Mouse (Mus musculus): ENCODE data around the gene Notch2. TPM values are rescaled to one million over a fixed set of nuclear protein-coding genes. Genes with fewer than 3 reads are reported as not detected.

Notch2 gene
- polyA plus RNA-seq, 1 experiment from 2014 or later: 10.6 TPM

DNA sequence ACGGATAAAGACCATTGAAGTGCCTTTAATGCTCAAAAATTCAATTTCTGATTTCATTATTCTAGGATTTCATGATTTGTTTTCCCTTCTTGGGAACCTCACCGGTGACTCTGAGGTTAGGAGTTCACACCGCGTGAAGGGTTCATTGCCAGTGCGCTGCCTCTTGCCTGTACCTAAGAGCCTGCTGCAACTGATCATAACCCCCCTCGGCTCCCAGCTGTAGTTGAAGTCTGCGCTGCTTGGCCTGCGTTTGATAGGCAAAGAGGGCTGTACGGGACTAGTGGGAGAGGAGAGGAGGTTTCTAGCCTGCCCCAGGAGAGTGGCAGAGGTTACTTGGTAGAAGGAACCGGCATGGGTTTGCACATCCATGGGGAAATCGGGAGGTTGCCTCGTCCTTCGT, 71.5 kb downstream of the Notch2 start:
- TF ChIP-seq CTCF (IDR thresholded peaks at IDR 0.05; ENCODE audit: low read depth) (no peak), EP300 (optimal IDR thresholded peaks at IDR 0.05) (no peak)
- no peak overlapping the region for H3K27ac ChIP-seq (replicated peaks)
- ATAC-seq (ENCODE audit: low FRiP score, low TSS enrichment): no peak
- 80% methylated on average over 13 of the region's 13 CpGs for WGBS
- H3K4me3 ChIP-seq (ENCODE audit: low read depth, low read length): no peak overlapping the region
- no peak overlapping the region for H3K9ac ChIP-seq (ENCODE audit: low read length)
- H3K4me1 ChIP-seq (replicated peaks; ENCODE audit: control insufficient read depth, insufficient read depth): peaks cover 3% of the 10 kb centered on the region; the same call in 1 of the 2 replicates
- 0 out of 2 replicates have a peak, but pooled peaks cover 5% of the 10 kb centered on the region for H3K36me3 ChIP-seq (ENCODE audit: control insufficient read depth, insufficient read depth, low read length)
- no peaks in the 10 kb centered on the region for H3K9me3 ChIP-seq (ENCODE audit: control insufficient read depth, low read length)
- DNase-seq (ENCODE audit: low spot score): no peak
- no peaks in the 10 kb centered on the region for H3K27me3 ChIP-seq (ENCODE audit: control insufficient read depth, insufficient read depth, low read length)
- H3K4me2 ChIP-seq (replicated peaks; ENCODE audit: low read depth): no peak overlapping the region

DNA sequence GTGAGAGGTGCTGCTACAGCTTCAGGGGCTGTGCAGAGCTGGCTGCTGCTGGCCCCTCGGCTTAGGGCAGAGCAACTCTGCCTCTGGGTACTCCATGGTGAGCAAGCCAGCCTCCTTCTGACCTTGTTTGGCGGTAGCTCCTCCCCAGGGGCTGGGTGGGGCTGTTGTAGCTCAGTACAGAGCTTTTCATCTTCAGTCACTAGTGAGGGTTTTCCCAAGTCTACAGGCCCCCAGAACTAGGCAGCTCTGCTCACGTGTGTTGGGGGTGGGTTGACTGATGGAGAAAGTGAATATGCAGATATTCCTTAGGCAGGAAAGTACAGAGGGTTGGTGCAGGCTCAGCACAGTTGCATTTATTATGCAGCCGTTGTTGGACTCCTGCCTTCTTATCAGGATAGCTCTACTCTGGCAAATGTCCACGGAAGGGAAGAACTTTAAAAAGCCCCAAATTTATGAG, 72.5 kb downstream of the Notch2 start:
- H3K27ac ChIP-seq (replicated peaks): peak overlapping the region; percentile 67
- no peak overlapping the region for H3K4me2 ChIP-seq (replicated peaks; ENCODE audit: low read depth)

DNA sequence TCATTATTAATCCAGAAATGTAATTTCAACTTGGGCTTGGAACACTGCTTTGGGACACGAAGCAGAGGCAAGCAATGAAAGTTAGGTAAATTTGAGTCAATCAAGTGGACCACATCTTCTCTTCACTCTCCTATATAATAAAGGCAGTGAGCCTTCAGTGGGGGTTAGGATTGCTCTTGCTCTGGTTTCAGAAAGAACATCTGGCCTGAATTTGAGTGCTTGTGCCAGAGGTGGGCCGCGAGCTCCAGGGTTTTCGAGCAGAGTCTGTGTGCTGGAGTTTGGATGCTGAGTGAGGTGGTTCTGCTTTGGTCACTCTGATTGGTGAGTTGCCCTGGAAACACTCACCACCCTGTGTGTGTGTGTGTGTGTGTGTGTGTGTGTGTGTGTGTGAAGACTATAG, 73.1 kb downstream of the Notch2 start:
- H3K4me1 ChIP-seq (replicated peaks; ENCODE audit: control insufficient read depth, insufficient read depth): peaks cover 3% of the 10 kb centered on the region; the same call in 1 of the 2 replicates
- no peaks in the 10 kb centered on the region for H3K9me3 ChIP-seq (ENCODE audit: control insufficient read depth, low read length)
- no peak overlapping the region for H3K4me3 ChIP-seq (ENCODE audit: low read depth, low read length)
- H3K9ac ChIP-seq (ENCODE audit: low read length): no peak overlapping the region
- TF ChIP-seq CTCF (IDR thresholded peaks at IDR 0.05; ENCODE audit: low read depth): no peak
- no peak for TF ChIP-seq EP300 (optimal IDR thresholded peaks at IDR 0.05)
- peak overlapping the region; percentile 65 for H3K27ac ChIP-seq (replicated peaks)
- H3K36me3 ChIP-seq (ENCODE audit: control insufficient read depth, insufficient read depth, low read length): 0 out of 2 replicates have a peak, but pooled peaks cover 5% of the 10 kb centered on the region
- DNase-seq (ENCODE audit: low spot score) (no peak), ATAC-seq (ENCODE audit: low FRiP score, low TSS enrichment) (no peak)
- WGBS: 68% methylated on average over 4 of the region's 4 CpGs
- H3K4me2 ChIP-seq (replicated peaks; ENCODE audit: low read depth): no peak overlapping the region
- H3K27me3 ChIP-seq (ENCODE audit: control insufficient read depth, insufficient read depth, low read length): no peaks in the 10 kb centered on the region

More for the DNA sequence above, 72.5 kb downstream of the Notch2 start:
- TF ChIP-seq EP300 (optimal IDR thresholded peaks at IDR 0.05) (no peak), CTCF (IDR thresholded peaks at IDR 0.05; ENCODE audit: low read depth) (no peak)
- 12% methylated on average over 5 of the region's 5 CpGs for WGBS
- Histone ChIP-seq H3K9ac (ENCODE audit: low read length) (no peak overlapping the region), H3K36me3 (ENCODE audit: control insufficient read depth, insufficient read depth, low read length) (0 out of 2 replicates have a peak, but pooled peaks cover 5% of the 10 kb centered on the region), H3K9me3 (ENCODE audit: control insufficient read depth, low read length) (no peaks in the 10 kb centered on the region), H3K4me1 (replicated peaks; ENCODE audit: control insufficient read depth, insufficient read depth) (peaks cover 3% of the 10 kb centered on the region; the same call in 1 of the 2 replicates), H3K27me3 (ENCODE audit: control insufficient read depth, insufficient read depth, low read length) (no peaks in the 10 kb centered on the region), H3K4me3 (ENCODE audit: low read depth, low read length) (no peak overlapping the region)
- DNase-seq (ENCODE audit: low spot score) (peak; percentile 51), ATAC-seq (ENCODE audit: low FRiP score, low TSS enrichment) (peak; percentile 84)

DNA sequence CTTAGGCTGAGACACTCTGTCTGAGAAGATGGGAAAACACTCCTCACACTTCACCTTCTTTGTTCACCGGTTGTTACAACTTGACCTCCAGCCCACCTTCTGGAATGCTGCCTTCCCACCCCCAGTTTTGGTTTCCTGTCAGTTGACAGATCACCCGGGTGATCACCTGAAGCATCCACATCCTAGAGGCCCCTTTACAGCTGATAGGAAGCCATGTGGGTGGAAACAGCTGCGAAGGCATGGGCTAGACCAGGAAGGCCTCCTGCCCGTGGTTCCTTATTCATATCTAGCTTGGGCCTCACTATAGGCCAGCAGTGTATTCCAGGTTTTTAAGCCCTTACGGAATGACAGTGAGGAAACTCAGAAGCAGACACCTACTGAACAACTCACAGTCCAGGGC, 73.5 kb downstream of the Notch2 start:
- ATAC-seq (ENCODE audit: low FRiP score, low TSS enrichment) (no peak), DNase-seq (ENCODE audit: low spot score) (no peak)
- TF ChIP-seq EP300 (optimal IDR thresholded peaks at IDR 0.05) (no peak), CTCF (IDR thresholded peaks at IDR 0.05; ENCODE audit: low read depth) (no peak)
- Histone ChIP-seq H3K27me3 (ENCODE audit: control insufficient read depth, insufficient read depth, low read length) (no peaks in the 10 kb centered on the region), H3K4me2 (replicated peaks; ENCODE audit: low read depth) (no peak overlapping the region), H3K4me1 (replicated peaks; ENCODE audit: control insufficient read depth, insufficient read depth) (peaks cover 3% of the 10 kb centered on the region; the same call in 1 of the 2 replicates), H3K9me3 (ENCODE audit: control insufficient read depth, low read length) (no peaks in the 10 kb centered on the region), H3K36me3 (ENCODE audit: control insufficient read depth, insufficient read depth, low read length) (0 out of 2 replicates have a peak, but pooled peaks cover 3% of the 10 kb centered on the region), H3K4me3 (ENCODE audit: low read depth, low read length) (no peak overlapping the region), H3K27ac (replicated peaks) (peak overlapping the region; percentile 65), H3K9ac (ENCODE audit: low read length) (no peak overlapping the region)
- 58% methylated on average over 5 of the region's 5 CpGs for WGBS

DNA sequence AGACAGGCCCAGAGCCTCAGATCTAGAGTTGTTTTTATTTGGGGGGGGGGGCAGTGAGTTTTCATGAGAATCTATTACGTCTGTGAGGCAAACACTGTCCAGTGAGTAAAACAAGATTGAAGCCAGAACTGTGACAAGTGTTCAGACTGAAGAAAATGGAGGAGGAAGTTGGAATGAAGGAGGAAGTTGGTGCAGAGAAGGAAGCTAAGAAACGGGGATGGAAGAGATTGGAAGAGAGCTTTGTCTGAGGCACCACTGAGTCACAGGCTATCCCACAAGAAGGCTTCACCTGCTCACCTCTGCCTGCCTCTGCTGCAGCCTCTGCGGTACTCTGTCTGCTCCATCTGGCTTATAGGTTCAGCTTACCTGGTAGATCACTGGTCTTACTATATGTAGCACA, 74.2 kb downstream of the Notch2 start:
- H3K27ac ChIP-seq (replicated peaks): no peak overlapping the region
- H3K9me3 ChIP-seq (ENCODE audit: control insufficient read depth, low read length): no peaks in the 10 kb centered on the region
- no peak overlapping the region for H3K9ac ChIP-seq (ENCODE audit: low read length)
- no peaks in the 10 kb centered on the region for H3K27me3 ChIP-seq (ENCODE audit: control insufficient read depth, insufficient read depth, low read length)
- no peaks in the 10 kb centered on the region for H3K36me3 ChIP-seq (ENCODE audit: control insufficient read depth, insufficient read depth, low read length)
- no peak overlapping the region for H3K4me2 ChIP-seq (replicated peaks; ENCODE audit: low read depth)
- 89% methylated on average over 3 of the region's 3 CpGs for WGBS
- no peak for TF ChIP-seq CTCF (IDR thresholded peaks at IDR 0.05; ENCODE audit: low read depth)
- TF ChIP-seq EP300 (optimal IDR thresholded peaks at IDR 0.05): no peak
- no peak overlapping the region for H3K4me3 ChIP-seq (ENCODE audit: low read depth, low read length)
- peaks cover 3% of the 10 kb centered on the region; the same call in 1 of the 2 replicates for H3K4me1 ChIP-seq (replicated peaks; ENCODE audit: control insufficient read depth, insufficient read depth)
- no peak for ATAC-seq (ENCODE audit: low FRiP score, low TSS enrichment)
- DNase-seq (ENCODE audit: low spot score): no peak

DNA sequence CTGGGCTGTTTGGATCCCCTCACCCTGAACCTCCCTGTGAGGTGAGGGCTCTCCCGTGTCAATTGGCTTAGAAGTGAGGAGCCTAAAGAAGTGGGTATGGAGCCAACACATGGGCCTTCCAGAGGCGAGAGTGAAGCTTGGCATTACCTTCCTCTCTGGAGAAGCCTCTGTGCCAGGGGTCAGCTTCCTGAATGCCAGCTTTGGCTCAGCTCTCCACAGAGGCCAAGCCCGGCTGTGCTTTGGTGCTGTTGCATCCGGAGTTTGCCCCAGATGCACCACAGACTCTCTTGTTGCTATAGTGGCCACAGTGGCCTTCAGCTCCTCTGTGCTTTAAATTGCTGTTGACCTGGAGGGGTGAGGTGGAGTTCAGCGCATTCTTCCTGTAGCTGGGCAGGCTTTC, 76.4 kb downstream of the Notch2 start:
- Histone ChIP-seq H3K9me3 (ENCODE audit: control insufficient read depth, low read length) (no peaks in the 10 kb centered on the region), H3K36me3 (ENCODE audit: control insufficient read depth, insufficient read depth, low read length) (no peaks in the 10 kb centered on the region), H3K27me3 (ENCODE audit: control insufficient read depth, insufficient read depth, low read length) (no peaks in the 10 kb centered on the region), H3K4me2 (replicated peaks; ENCODE audit: low read depth) (no peak overlapping the region), H3K4me3 (ENCODE audit: low read depth, low read length) (no peak overlapping the region), H3K9ac (ENCODE audit: low read length) (no peak overlapping the region), H3K27ac (replicated peaks) (no peak overlapping the region), H3K4me1 (replicated peaks; ENCODE audit: control insufficient read depth, insufficient read depth) (peaks cover 3% of the 10 kb centered on the region; the same call in 1 of the 2 replicates)
- WGBS: 49% methylated on average over 5 of the region's 5 CpGs
- ATAC-seq (ENCODE audit: low FRiP score, low TSS enrichment) (no peak), DNase-seq (ENCODE audit: low spot score) (no peak)
- TF ChIP-seq CTCF (IDR thresholded peaks at IDR 0.05; ENCODE audit: low read depth): no peak
- TF ChIP-seq EP300 (optimal IDR thresholded peaks at IDR 0.05): no peak

All from stomach, postnatal 0 days (tissue).